Mouse (Mus musculus) granulocyte monocyte progenitor cell, adult 5-6 weeks (primary cell): ENCODE measurements around the gene Tsks. TPM values are rescaled to one million over a fixed set of nuclear protein-coding genes. Genes with fewer than 3 reads are reported as not detected.
A peak's percentile ranks its signal among the peaks of the same experiment; 100 is the strongest.

Experiments used
- ATAC-seq: replicated peaks from 2 replicates; pipeline ENCODE4 v1.8.0; 2016; ENCODE audit warnings: mild to moderate bottlenecking, moderate TSS enrichment, inconsistent platforms; ENCODE audit not compliant: poor library complexity, severe bottlenecking
- total RNA-seq, 2 experiments: library from RNA; stranded (forward) in 1 of 2; stranded (reverse) in 1 of 2; fragments of 200-712, 200-1000 nt in 1 of 2; fragments of >200 nt in 1 of 2; fragmentation: Nextera tagmentation in 1 of 2; gene quantifications; 2 replicates each; pipeline ENCODE4 v1.2.3; 2014 to 2017

The Tsks gene
- total RNA-seq (2014; fragmentation: Nextera tagmentation): not detected in 2 replicates
- total RNA-seq (2017): 0.17 TPM in 1 of 2 replicates, not detected in the other

GRCm38 (mm10) chr7:44942904-44943303 is at the start of gene Tsks:
Tsks (plus strand) TSS chr7:44943204.
- ATAC-seq: no peak

- no peak for ATAC-seq
Measured at GRCm38 (mm10) chr7:44894175-44894574, 48.8 kb upstream of the Tsks start.

- ATAC-seq: no peak
Measured at GRCm38 (mm10) chr7:44895206-44895592, 47.8 kb upstream of the Tsks start.

- ATAC-seq: peak; percentile 76
Measured at GRCm38 (mm10) chr7:44895593-44896434, 47.2 kb upstream of the Tsks start, which contains the start of gene Fuz. Fuz (plus strand) TSS chr7:44896079.

- no peak for ATAC-seq
Measured at GRCm38 (mm10) chr7:44896499-44896898, 46.5 kb upstream of the Tsks start.

- no peak for ATAC-seq
Measured at GRCm38 (mm10) chr7:44898607-44899006, 44.4 kb upstream of the Tsks start.

GRCm38 (mm10) chr7:44900632-44901031 is 42.4 kb upstream of the Tsks start:
- ATAC-seq: no peak

- peak; percentile 55 for ATAC-seq
Measured at GRCm38 (mm10) chr7:44901230-44901722, 41.7 kb upstream of the Tsks start.

GRCm38 (mm10) chr7:44905430-44905829 is 37.6 kb upstream of the Tsks start:
- ATAC-seq: no peak

- peak; percentile 25; the same call in 1 of the 2 replicates for ATAC-seq
Measured at GRCm38 (mm10) chr7:44908706-44909476, 34.1 kb upstream of the Tsks start.

- ATAC-seq: no peak
Measured at GRCm38 (mm10) chr7:44914396-44914795, 28.6 kb upstream of the Tsks start.

- no peak for ATAC-seq
Measured at GRCm38 (mm10) chr7:44915314-44915713, 27.7 kb upstream of the Tsks start.

- ATAC-seq: no peak
Measured at GRCm38 (mm10) chr7:44916191-44916590, 26.8 kb upstream of the Tsks start.

GRCm38 (mm10) chr7:44916881-44917280 is 26.1 kb upstream of the Tsks start:
- ATAC-seq: no peak

GRCm38 (mm10) chr7:44918219-44918618 is 24.8 kb upstream of the Tsks start:
- ATAC-seq: no peak

GRCm38 (mm10) chr7:44919127-44919526 is 23.9 kb upstream of the Tsks start:
- no peak for ATAC-seq

GRCm38 (mm10) chr7:44922530-44922929 is 20.5 kb upstream of the Tsks start:
- ATAC-seq: no peak

GRCm38 (mm10) chr7:44925468-44925867 is 17.5 kb upstream of the Tsks start:
- ATAC-seq: no peak

- no peak for ATAC-seq
Measured at GRCm38 (mm10) chr7:44928570-44928969, 14.4 kb upstream of the Tsks start.

GRCm38 (mm10) chr7:44929204-44930151 is 13.5 kb upstream of the Tsks start, which contains the start of gene Ap2a1:
Ap2a1 (minus strand) TSS chr7:44929496.
- ATAC-seq: peak; percentile 91
